ENCODE assay signal across 8 mouse cellular contexts in genomic region chr10:60105391-60106145, GRCm38 (mm10). TPM values are rescaled to one million over a fixed set of nuclear protein-coding genes. Genes with fewer than 3 reads are reported as not detected.
DNase-seq lines count a peak whose midpoint lies in the region; ATAC-seq and TF ChIP-seq lines count a peak whose summit lies in the region.

No protein-coding gene starts in this region.

- DNase-seq in heart, postnatal 36 days: no peak
- DNase-seq in spleen, adult 18-20 months: no peak
- DNase-seq in thymus, postnatal 10 days (ENCODE audit: low spot score in 2 of 2): no peak
- no peak for DNase-seq in spleen, postnatal 4 days (ENCODE audit: low spot score in 2 of 2)

- no peak overlapping the region for H3K9ac ChIP-seq in heart, embryonic 15.5 days
- peak overlapping the region; percentile 55; the same call in 1 of the 2 replicates for H3K9ac ChIP-seq in hindbrain, embryonic 12.5 days
- H3K9ac ChIP-seq in midbrain, embryonic 16.5 days (ENCODE audit: low read depth, low read length): peak overlapping the region; percentile 91

- H3K27ac ChIP-seq in heart, embryonic 15.5 days: no peak overlapping the region
- peak overlapping the region; percentile 22 for H3K27ac ChIP-seq in cortical plate, adult 2 months (ENCODE audit: insufficient read depth, low read length)
- peak overlapping the region; percentile 92 for H3K27ac ChIP-seq in hindbrain, embryonic 12.5 days
- peak overlapping the region; percentile 97 for H3K27ac ChIP-seq in midbrain, embryonic 16.5 days (ENCODE audit: low read length)

- TF ChIP-seq POLR2A in cortical plate, adult 2 months (IDR thresholded peaks at IDR 0.05; ENCODE audit: extremely low read depth, insufficient read depth, low read length): no peak

- H3K4me3 ChIP-seq in heart, embryonic 15.5 days: peak overlapping the region; percentile 65
- peak overlapping the region; percentile 64 for H3K4me3 ChIP-seq in cortical plate, adult 2 months (ENCODE audit: insufficient read depth, low read length)
- H3K4me3 ChIP-seq in hindbrain, embryonic 12.5 days: peak overlapping the region; percentile 70
- peak overlapping the region; percentile 66 for H3K4me3 ChIP-seq in midbrain, embryonic 16.5 days (ENCODE audit: low read depth, low read length)

- H3K27me3 ChIP-seq in heart, embryonic 15.5 days: peaks cover 73% of the 10 kb centered on the region
- peaks cover 22% of the 10 kb centered on the region for H3K27me3 ChIP-seq in hindbrain, embryonic 12.5 days
- no peaks in the 10 kb centered on the region for H3K27me3 ChIP-seq in midbrain, embryonic 16.5 days (ENCODE audit: control insufficient read depth, insufficient read depth, low read depth, low read length)

- H3K36me3 ChIP-seq in heart, embryonic 15.5 days: no peaks in the 10 kb centered on the region
- no peaks in the 10 kb centered on the region for H3K36me3 ChIP-seq in hindbrain, embryonic 12.5 days
- no peaks in the 10 kb centered on the region for H3K36me3 ChIP-seq in midbrain, embryonic 16.5 days (ENCODE audit: control insufficient read depth, insufficient read depth, low read length)

- no peak for TF ChIP-seq CTCF in cortical plate, adult 2 months (IDR thresholded peaks at IDR 0.05; ENCODE audit: extremely low read depth, insufficient read depth, low read length)

- H3K4me2 ChIP-seq in heart, embryonic 15.5 days: peak overlapping the region; percentile 98
- H3K4me2 ChIP-seq in hindbrain, embryonic 12.5 days (replicated peaks): peak overlapping the region; percentile 97
- peak overlapping the region; percentile 91 for H3K4me2 ChIP-seq in midbrain, embryonic 16.5 days (ENCODE audit: low read length)

- no peak; the same call in 1 of the 2 replicates for ATAC-seq in heart, embryonic 15.5 days (replicated peaks; ENCODE audit: insufficient number of reproducible peaks, insufficient read depth, low FRiP score, low read depth)
- peak; percentile 59 for ATAC-seq in hindbrain, embryonic 12.5 days (ENCODE audit: low FRiP score)
- ATAC-seq in midbrain, embryonic 16.5 days: peak; percentile 9

- no peaks in the 10 kb centered on the region for H3K9me3 ChIP-seq in heart, embryonic 15.5 days (replicated peaks)
- H3K9me3 ChIP-seq in hindbrain, embryonic 12.5 days (replicated peaks): no peaks in the 10 kb centered on the region
- H3K9me3 ChIP-seq in midbrain, embryonic 16.5 days (replicated peaks; ENCODE audit: control insufficient read depth, low read length, poor library complexity, severe bottlenecking): no peaks in the 10 kb centered on the region

- peaks cover 23% of the 10 kb centered on the region for H3K4me1 ChIP-seq in heart, embryonic 15.5 days (replicated peaks)
- H3K4me1 ChIP-seq in cortical plate, adult 2 months (ENCODE audit: control insufficient read depth, insufficient read depth, low read length): peaks cover 6% of the 10 kb centered on the region
- peaks cover 29% of the 10 kb centered on the region for H3K4me1 ChIP-seq in hindbrain, embryonic 12.5 days
- peaks cover 33% of the 10 kb centered on the region for H3K4me1 ChIP-seq in midbrain, embryonic 16.5 days (ENCODE audit: control insufficient read depth, insufficient read depth, low read length)

- intact Hi-C loops in heart, postnatal 36 days (cut with DNase I): no loop called here

- WGBS in heart, embryonic 15.5 days: 25% methylated on average over 20 of the region's 20 CpGs
- WGBS in hindbrain, embryonic 12.5 days: 9% methylated on average over 20 of the region's 20 CpGs
- WGBS in midbrain, embryonic 16.5 days: 10% methylated on average over 20 of the region's 20 CpGs

RNA-seq across cellular contexts. Expression of gene Spock2, which starts 0.5 kb away (rescaled TPM):
- polyA plus RNA-seq in heart, embryonic 15.5 days (2015; fragmentation: Nextera tagmentation; extraction: Ambion mirVana): 3.8 and 8.8 TPM in 2 replicates
- 10 to 100 TPM; 16.7 to 20.1 TPM for total RNA-seq in heart, postnatal 36 days (2021)
- 382 and 387 TPM in 2 replicates for polyA plus RNA-seq in cortical plate, adult 2 months (2012; rRNA removed)
- polyA plus RNA-seq in hindbrain, embryonic 12.5 days (2016; fragmentation: Nextera tagmentation; extraction: Ambion mirVana): 35.4 and 38.6 TPM in 2 replicates
- 115 and 129 TPM in 2 replicates for polyA plus RNA-seq in midbrain, embryonic 16.5 days (2015; fragmentation: Nextera tagmentation; extraction: Ambion mirVana)
